Mouse (Mus musculus): ENCODE measurements at regions not wholly inside any gene's neighbourhood (a gene's known extent, or its start where the extent isn't known, plus 50 kb on each side); places are given as distances from the start of the nearest gene placed in this dataset.

DNA sequence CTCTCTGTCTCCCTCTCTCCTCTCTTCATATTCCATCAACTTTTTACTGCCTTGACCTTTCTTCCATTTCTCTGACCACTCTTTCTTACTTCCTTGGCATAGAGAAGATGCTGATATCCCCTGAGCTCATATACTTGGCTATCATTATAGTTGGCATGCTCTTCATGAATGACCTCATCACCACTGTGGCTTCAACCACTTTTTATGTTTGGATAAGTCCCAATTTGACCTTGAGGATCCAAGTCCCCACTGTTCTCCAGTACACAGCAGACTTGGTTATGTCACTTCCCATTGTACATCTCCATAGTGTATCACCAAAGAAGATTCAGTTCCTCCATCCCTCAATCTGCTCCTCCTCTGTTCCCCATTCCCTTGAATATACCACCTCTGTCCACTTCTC is 235.1 kb upstream of the Zfp462 start:
- TF ChIP-seq TAL1 (conservative IDR thresholded peaks at IDR 0.05; ENCODE audit: low read depth, low read length) = no peak
- TF ChIP-seq CTCF (IDR thresholded peaks at IDR 0.05; ENCODE audit: low read depth, low read length) = no peak
- TF ChIP-seq GATA1 (IDR thresholded peaks at IDR 0.05; ENCODE audit: borderline replicate concordance, low read length) = no peak
- no peak for TF ChIP-seq POLR2AphosphoS5 (IDR thresholded peaks at IDR 0.05; ENCODE audit: insufficient replicate concordance, low read depth, low read length)
- no peak for TF ChIP-seq GATA2 (IDR thresholded peaks at IDR 0.05; ENCODE audit: borderline replicate concordance, low read depth, low read length)

Data from G1E (cell line).